Mouse (Mus musculus) neutrophil, adult 65 days (primary cell): ENCODE data around the gene Fam136a. TPM values are rescaled to one million over a fixed set of nuclear protein-coding genes. Genes with fewer than 3 reads are reported as not detected.

ENCODE experiments used
- total RNA-seq: library from RNA; stranded (reverse); gene quantifications from 2 replicates; pipeline ENCODE4 v1.2.4, GENCODE M21; 2023

Gene Fam136a
- 2.0 and 2.8 TPM in 2 replicates for total RNA-seq

DNA sequence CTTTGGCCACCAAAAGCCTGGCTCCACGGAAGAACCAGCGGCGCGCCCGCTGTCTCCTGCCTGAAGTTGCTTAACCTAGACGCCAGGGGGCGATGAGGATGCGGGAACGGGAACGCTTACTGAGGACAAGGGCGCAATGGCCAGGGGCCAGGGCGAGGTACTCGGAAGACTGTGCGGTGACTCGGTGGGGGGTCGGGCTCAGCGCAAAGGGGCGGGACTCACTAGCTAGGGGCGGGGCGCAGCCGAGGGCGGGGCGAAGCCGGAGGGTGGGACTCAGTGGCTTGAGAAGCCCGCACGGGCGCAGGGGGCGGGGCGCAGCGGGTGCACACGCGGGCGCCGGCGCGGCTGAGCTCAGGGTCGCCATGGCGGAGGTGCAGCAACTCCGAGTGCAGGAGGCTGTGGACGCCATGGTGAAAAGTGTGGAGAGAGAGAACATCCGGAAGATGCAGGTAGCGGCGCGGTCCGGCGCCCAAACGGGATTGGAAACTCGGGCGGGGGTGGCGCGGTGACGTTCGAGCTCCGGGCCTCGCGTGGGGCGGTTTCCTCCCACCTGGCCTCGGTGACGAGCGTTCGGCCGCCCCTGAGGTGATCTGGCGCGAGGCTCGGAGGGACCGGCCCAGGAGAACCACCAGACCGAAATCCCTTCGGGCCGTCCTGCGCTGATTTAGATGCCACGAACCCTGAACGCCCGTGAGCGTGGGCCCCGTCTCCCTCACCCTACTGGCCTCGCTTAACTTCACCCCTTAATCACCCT lies at the start of gene Fam136a:
TSS of gene Fam136a (plus strand) at position 276 of the 754 bp plus-strand sequence.

DNA sequence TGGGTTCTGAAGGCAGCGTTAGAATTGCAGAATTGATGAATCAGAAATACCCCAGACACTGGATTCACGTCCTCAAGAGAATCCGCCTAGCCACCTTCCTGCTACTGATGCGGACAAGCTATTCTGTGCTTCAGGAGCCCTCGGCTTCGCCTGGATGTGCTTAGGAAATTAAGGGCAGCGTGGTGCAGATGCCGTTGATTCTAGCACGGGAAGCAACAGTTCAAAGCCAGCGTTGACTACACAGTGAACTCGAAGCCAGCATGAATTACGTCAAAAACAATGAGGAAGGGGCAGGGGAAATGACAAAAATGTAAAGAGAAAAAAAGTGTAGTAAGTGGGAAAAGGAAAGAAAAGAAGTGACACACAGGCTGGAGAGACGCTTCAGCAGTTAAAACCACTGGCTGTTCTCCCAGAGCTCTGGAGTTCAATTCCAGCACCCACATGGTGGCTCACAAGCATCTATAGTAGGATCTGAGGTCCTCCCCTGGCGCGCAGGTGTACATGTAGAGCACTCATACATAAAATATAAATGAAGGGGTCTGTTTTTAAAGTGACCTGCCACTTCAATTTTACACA lies 5.4 kb downstream of the Fam136a start, which contains the start of gene Snrpg:
TSS of gene Snrpg (plus strand) at position 541 of the 576 bp plus-strand sequence.

DNA sequence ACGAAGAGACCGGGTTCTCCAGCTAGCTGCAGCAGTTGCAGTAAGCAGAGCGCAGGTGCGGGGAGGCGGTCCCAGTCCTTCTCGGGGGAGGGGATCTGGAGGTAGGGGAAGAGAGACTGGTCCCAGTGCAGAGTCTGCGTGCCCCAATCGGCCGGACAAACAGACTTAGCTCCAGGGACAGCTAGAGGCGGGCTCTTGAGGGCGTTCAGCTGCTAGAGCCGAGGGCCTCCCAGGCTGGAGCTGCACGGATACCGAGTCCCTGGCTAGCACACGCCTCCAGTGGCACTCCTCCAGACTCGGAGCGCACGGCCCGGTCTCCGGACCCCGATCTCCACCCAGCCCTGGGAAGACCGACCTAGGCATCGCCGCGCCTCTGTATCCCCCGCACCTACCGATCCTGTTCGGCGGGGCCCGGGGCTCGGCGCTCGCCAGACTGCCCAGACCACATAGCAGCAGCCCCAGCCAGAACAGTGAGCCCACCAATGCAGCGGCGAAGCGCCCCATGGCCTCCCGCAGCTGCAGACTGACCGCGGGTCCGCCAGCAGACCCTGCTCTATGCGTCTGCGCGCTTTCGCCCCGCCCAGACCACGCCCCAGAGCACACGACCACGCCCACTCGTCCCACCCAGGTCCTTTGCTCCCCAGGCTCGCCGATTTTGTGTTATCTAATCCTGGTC lies 31.3 kb downstream of the Fam136a start, which contains the start of gene Pcyox1:
TSS of gene Pcyox1 (minus strand) at position 574 of the 676 bp plus-strand sequence.

DNA sequence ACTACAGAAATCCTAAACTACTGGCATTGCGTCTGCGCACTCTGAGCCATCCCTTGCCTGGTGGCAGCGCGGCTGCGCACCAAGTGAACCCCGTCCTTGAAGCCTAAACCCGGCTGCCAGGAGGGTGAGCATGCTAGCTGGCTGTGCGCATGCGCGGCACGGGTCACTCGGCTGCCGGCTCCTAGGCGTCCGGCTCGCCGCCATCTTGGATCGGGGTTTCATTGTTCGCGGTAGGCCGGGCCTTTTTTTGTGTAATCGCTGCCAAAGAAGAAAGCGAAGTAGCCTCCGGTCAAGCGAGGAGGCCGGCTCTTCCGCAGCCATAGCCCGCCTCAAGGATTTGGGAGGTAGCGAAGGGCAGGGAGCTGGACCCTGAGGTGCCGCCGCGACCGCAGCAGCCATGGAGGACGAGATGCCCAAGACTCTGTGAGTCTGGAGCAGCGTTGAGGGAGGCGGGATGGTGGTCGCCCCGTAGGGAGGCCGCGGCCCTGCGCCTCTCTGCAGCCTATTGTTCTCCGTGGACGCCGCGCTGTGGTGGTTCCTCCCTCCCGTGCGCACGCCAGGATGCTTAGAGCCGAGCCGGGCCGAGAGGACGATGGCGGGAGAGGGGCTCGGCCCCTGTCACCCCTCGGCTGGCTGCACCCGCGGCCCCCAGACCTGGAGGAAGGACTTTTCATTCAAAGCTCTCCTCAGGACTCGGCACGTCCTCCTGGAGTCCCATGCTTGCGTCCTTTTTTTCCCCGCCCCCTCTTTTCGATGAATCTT lies 38.8 kb downstream of the Fam136a start, which contains the start of gene Tia1:
TSS of gene Tia1 (plus strand) at position 120 of the 762 bp plus-strand sequence.

Other genes with a start within 250 kb of the Fam136a start
- not detected in 2 replicates for gene Tgfa, start 170.4 kb upstream of the Fam136a start, total RNA-seq
- 83.3 and 105 TPM in 2 replicates for gene Snrpg, start 5.7 kb downstream of the Fam136a start, total RNA-seq
- 29.2 and 43.1 TPM in 2 replicates for gene Pcyox1, start 31.5 kb downstream of the Fam136a start, total RNA-seq
- 34.3 and 34.9 TPM in 2 replicates for gene Tia1, start 38.6 kb downstream of the Fam136a start, total RNA-seq
- 1.1 TPM in 1 of 2 replicates, not detected in the other for gene Gm44790, start 61.0 kb downstream of the Fam136a start, total RNA-seq
- 20.1 and 27.2 TPM in 2 replicates for gene C87436, start 72.7 kb downstream of the Fam136a start, total RNA-seq
- 142 and 167 TPM in 2 replicates for gene Pcbp1, start 160.7 kb downstream of the Fam136a start, total RNA-seq